Mouse (Mus musculus): ENCODE data around the gene Mab21l1. TPM values are rescaled to one million over a fixed set of nuclear protein-coding genes. Genes with fewer than 3 reads are reported as not detected.
A peak's percentile ranks its signal among the peaks of the same experiment; 100 is the strongest.

Gene Mab21l1
- 1 to 10 TPM; 1.2 to 2.6 TPM for total RNA-seq (2021)

DNA sequence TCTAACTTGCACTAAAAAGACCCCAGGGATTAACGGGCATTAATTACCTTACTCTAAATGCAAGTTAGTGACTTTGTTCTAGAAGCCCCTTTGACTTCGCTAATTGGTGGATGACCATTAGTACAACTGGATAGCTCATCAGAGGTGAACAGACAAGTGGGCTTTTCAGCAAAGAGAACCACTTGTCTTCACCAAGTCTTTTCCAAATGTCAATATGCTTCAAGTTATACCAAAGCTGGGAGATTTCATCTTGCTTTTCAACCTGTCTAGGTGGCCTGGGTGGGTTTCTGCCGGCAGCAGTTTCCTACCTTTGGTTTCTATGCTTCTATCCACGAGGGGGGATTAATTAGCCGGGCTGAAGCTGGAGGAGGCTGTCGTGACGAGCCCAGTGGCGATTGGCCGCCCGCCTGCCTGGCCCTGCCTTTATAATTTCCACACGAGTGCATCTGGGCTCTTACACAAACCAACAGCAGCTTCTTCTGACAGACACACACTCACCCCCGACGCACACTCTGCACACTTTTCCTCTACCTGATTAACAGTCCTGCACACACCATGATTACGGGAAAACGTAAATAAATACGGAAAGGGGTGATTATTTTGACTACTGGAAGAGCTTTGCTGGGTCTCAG is at the start of gene Mab21l1:
Gene Mab21l1, plus strand, starts transcription at position 455 of the 632 bp plus-strand sequence.
- intact Hi-C loops (cut with DNase I) = no loop called here
- DNase-seq (ENCODE audit: extremely low spot score in 1 of 2, low spot score in 2 of 2) = peak in 1 of 2 experiments; percentile 49

DNA sequence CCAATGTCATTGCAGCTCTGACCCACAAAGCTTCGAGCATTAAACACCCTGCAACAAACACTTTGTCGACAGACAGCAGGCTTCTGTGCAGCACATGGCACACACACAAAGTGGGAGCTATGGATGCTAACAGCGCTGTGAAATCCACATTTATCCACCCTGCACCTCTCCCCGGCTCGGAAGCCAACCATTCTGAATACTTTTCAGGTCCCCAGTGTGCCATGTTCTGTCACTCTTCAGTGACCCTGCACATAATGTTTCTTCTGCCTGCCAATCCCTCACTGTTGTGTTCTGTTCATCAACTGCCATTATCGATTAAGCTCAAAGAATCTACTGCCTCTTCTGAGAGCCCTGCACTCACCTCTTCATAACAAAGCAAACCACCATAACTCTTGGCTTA is 48.6 kb upstream of the Mab21l1 start:
- intact Hi-C loops (cut with DNase I) = no loop called here
- DNase-seq (ENCODE audit: extremely low spot score in 1 of 2, low spot score in 2 of 2) = no peak

DNA sequence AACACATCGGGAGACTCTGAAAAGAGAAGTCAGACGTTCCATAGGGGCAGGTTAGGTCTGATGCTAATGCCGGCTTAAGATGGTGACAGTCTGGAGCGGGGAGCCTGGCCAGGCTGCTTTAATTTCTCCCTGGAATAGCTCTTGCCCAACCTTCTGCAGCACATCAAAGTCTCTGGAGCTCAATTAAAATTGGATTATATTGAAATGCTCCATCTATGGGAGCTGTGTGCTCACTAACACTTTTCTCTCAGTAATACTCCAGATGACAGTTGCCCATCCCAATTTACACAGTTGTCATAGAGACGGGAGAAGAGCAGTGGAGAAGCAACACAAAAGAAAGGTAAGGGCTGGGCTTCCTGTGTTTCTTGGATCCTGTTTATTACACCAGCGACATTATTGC is 40.9 kb upstream of the Mab21l1 start:
- DNase-seq (ENCODE audit: extremely low spot score in 1 of 2, low spot score in 2 of 2) = no peak
- intact Hi-C loops (cut with DNase I) = no loop called here

DNA sequence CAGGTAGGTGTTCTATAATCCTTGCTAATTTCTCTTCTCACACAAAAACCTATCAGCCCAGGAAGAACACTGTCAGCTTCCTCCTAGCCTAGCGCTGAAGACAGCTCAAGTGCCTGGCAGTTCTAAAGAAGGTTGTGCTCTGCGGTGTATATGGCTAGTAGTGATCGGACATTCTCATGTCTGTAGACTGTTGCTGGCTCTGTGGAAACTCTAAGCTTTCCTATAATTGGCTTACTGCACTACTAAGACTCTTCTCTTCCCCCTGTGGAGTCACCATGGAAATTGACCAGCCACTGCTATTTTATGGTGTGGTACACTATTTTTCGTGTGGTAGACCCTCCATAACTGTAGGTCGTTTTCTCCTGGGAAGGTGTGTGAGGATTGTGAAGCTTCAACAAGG is 40.1 kb upstream of the Mab21l1 start:
- no peak for DNase-seq (ENCODE audit: extremely low spot score in 1 of 2, low spot score in 2 of 2)
- intact Hi-C loops (cut with DNase I) = no loop called here

DNA sequence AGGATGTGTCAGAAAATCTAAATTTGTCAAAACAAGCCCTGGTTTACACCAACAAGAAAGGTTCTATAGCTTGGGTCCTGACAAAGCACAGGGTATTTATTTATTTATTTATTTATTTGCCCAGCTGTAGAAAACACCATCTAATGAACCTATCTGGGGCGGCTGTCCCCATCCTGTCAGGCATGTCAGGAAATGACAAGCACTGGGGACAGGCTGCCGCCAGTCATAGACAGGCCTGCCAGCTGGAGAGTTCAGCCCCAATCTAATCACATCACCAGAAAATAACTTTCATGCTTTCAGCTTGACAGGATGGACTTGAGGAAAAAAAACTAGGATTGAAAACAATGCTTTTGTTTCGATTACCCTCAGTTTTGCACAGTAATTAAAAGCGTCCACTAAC is 39.7 kb upstream of the Mab21l1 start:
- intact Hi-C loops (cut with DNase I) = no loop called here
- no peak for DNase-seq (ENCODE audit: extremely low spot score in 1 of 2, low spot score in 2 of 2)

GRCm38 (mm10) chr3:55743885-55744284 is 38.4 kb upstream of the Mab21l1 start:
- DNase-seq (ENCODE audit: extremely low spot score in 1 of 2, low spot score in 2 of 2) = no peak
- intact Hi-C loops (cut with DNase I) = no loop called here

DNA sequence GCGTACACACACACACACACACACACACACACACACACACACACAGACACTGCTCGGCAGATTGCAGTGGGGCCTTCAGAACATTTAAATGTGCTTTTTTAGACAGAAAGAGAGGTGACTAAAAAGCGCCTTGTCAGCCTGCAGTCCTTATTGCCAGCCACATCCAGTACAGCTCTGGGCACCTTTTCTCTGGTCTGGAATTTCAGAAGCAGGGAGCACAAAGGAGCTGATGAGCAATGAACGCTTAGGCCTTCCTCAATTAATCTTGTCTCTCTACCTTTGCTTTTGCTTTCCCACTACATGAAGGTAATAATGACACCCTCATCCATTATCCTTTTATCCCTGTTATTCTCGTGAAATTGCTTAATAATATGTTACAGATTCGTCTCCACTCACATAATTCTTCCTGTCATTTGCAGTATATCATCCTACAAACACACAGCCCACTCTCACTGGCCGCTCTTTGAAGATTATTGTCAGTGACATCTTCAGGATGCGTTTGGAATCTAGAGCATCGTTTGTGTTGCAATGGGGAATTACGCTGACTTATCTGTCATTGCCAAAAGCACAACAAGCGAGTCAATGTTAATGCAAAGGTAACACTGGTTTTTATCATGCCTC is 31.8 kb upstream of the Mab21l1 start:
- intact Hi-C loops (cut with DNase I) = no loop called here
- DNase-seq (ENCODE audit: extremely low spot score in 1 of 2, low spot score in 2 of 2) = no peak

GRCm38 (mm10) chr3:55751363-55751762 is 30.9 kb upstream of the Mab21l1 start:
- intact Hi-C loops (cut with DNase I) = no loop called here
- DNase-seq (ENCODE audit: extremely low spot score in 1 of 2, low spot score in 2 of 2) = no peak

DNA sequence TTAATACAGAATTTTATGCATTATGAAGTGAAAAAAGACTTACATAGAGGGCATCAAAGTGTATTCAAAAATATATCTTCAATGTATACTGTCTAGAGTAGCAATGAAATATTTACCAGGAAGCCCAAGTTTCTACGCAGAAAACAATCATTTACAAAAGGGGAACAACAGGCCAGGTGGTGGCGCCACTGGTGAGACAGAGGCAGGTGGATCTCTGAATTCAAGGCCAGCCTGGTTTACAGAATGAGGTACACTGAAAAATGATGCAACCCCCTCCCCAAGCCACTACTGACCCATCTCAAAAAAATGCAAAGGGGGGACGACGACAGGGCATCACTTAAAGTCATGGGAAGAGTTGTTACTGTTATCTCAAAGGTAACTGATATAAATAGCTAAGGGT is 29.8 kb upstream of the Mab21l1 start:
- intact Hi-C loops (cut with DNase I) = no loop called here
- no peak for DNase-seq (ENCODE audit: extremely low spot score in 1 of 2, low spot score in 2 of 2)

GRCm38 (mm10) chr3:55753872-55754271 is 28.4 kb upstream of the Mab21l1 start:
- intact Hi-C loops (cut with DNase I) = no loop called here
- no peak for DNase-seq (ENCODE audit: extremely low spot score in 1 of 2, low spot score in 2 of 2)

GRCm38 (mm10) chr3:55754981-55755608 is 27.2 kb upstream of the Mab21l1 start:
- intact Hi-C loops (cut with DNase I) = no loop called here
- no peak for DNase-seq (ENCODE audit: extremely low spot score in 1 of 2, low spot score in 2 of 2)

- no peak for DNase-seq (ENCODE audit: extremely low spot score in 1 of 2, low spot score in 2 of 2)
- intact Hi-C loops (cut with DNase I) = no loop called here
Measured at GRCm38 (mm10) chr3:55755805-55756601, 26.3 kb upstream of the Mab21l1 start.

DNA sequence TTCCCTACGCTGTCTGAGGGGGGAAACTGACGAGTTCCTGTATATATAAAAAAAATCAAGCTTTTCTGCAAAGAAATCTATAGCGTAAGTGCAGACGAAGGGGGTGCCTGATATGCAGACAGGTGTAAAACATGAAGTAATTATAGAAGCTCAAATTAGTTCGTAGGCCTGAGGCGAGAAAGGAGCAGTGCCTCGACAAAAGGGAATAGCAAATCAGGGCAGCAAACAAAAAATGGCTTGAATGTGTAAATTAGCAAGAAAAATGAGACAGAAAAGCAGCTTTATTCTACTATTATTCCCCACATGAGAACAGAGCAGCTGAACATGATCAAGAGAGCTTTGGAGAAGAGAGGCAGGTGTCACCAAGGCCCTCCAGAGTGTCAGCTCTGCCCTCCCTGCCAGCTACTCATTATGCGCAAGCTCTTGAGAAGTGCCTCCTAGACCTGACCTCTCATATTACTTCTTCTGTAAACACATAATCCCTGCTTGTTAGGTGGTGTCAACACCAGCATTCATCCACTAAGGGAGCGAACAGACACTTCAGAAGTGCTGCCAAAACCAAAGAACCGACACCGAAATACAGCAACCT is 25.6 kb upstream of the Mab21l1 start:
- DNase-seq (ENCODE audit: extremely low spot score in 1 of 2, low spot score in 2 of 2) = no peak

GRCm38 (mm10) chr3:55758297-55758696 is 24.0 kb upstream of the Mab21l1 start:
- no peak for DNase-seq (ENCODE audit: extremely low spot score in 1 of 2, low spot score in 2 of 2)
- intact Hi-C loops (cut with DNase I) = no loop called here

More for the DNA sequence above, 25.6 kb upstream of the Mab21l1 start:
- intact Hi-C loops (cut with DNase I) = no loop called here

DNA sequence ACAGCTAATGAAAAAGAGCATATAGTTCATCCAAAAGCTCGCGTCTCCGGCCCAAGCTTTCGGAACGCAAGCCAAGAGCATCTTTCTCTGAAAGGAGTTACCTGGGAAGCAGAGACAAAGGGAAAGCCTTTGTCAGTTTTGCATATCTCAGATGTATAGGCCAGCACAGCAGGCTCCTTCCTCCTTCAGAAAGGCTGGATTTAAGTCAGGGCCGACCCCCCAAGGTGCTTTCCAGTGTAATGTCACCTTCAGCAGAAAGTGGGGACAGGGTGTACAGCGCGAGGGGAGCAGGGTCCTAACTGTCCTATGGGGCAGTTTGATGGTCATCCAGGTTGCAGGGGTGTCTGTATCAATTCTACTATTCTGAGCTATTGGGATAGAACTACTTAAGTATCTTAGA is 18.7 kb upstream of the Mab21l1 start:
- no peak for DNase-seq (ENCODE audit: extremely low spot score in 1 of 2, low spot score in 2 of 2)
- intact Hi-C loops (cut with DNase I) = no loop called here

DNA sequence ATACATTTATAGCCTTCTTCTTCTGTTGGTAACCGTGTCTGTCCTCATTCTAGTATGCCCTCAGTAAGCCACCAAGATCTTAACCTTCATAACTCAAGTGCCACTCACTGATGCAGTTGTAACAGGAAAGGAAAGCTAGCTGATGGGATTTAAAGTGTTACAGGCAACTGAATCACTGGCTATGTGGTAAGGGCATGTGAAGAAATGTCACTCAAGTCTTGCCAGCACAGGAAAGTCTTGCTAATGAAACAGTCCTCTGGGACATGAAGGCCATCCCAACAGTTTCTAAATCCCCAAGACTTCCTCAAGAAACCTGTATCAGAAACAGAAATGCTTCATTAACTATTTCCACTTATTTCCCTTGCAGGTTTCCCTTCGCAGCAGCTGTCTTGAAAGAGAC is 13.7 kb upstream of the Mab21l1 start:
- DNase-seq (ENCODE audit: extremely low spot score in 1 of 2, low spot score in 2 of 2) = no peak
- intact Hi-C loops (cut with DNase I) = no loop called here

- DNase-seq (ENCODE audit: extremely low spot score in 1 of 2, low spot score in 2 of 2) = no peak
- intact Hi-C loops (cut with DNase I) = no loop called here
Measured at GRCm38 (mm10) chr3:55769308-55769707, 13.0 kb upstream of the Mab21l1 start.

GRCm38 (mm10) chr3:55774203-55774602 is 8.1 kb upstream of the Mab21l1 start:
- intact Hi-C loops (cut with DNase I) = no loop called here
- DNase-seq (ENCODE audit: extremely low spot score in 1 of 2, low spot score in 2 of 2) = no peak

GRCm38 (mm10) chr3:55775245-55775644 is 7.1 kb upstream of the Mab21l1 start:
- intact Hi-C loops (cut with DNase I) = no loop called here
- no peak for DNase-seq (ENCODE audit: extremely low spot score in 1 of 2, low spot score in 2 of 2)

All from left cerebral cortex, postnatal 10 days (tissue).